Mouse (Mus musculus): Measurements from ENCODE around the gene Gys2. TPM values are rescaled to one million over a fixed set of nuclear protein-coding genes. Genes with fewer than 3 reads are reported as not detected.

Gene Gys2
- total and polyA plus RNA-seq, 2 experiments from 2014 or later = 0.76 TPM; not detected in 1

- Histone ChIP-seq H3K27me3 (ENCODE audit: control insufficient read depth, insufficient read depth, low read length) (no peaks in the 10 kb centered on the region), H3K4me3 (ENCODE audit: low read depth, low read length) (no peak overlapping the region), H3K36me3 (replicated peaks; ENCODE audit: control insufficient read depth, insufficient read depth, low read length) (no peaks in the 10 kb centered on the region), H3K4me2 (ENCODE audit: low read depth, low read length) (no peak overlapping the region), H3K9ac (replicated peaks; ENCODE audit: low read depth, low read length) (no peak overlapping the region), H3K4me1 (ENCODE audit: control insufficient read depth, insufficient read depth) (peaks cover 9% of the 10 kb centered on the region; the same call in 1 of the 2 replicates), H3K27ac (ENCODE audit: low read depth) (no peak overlapping the region), H3K9me3 (replicated peaks; ENCODE audit: control insufficient read depth, low read length) (no peaks in the 10 kb centered on the region)
- TF ChIP-seq EP300 (IDR thresholded peaks at IDR 0.05; ENCODE audit: low read depth) (no peak), CTCF (IDR thresholded peaks at IDR 0.05; ENCODE audit: low read depth) (no peak)
- ATAC-seq (ENCODE audit: insufficient read depth, low read depth) (no peak), DNase-seq (ENCODE audit: low spot score) (no peak)
- 40% methylated on average over 12 of the region's 12 CpGs for WGBS
Measured at GRCm38 (mm10) chr6:142511516-142512135, 38.7 kb upstream of the Gys2 start.

- peaks cover 8% of the 10 kb centered on the region for H3K36me3 ChIP-seq (replicated peaks; ENCODE audit: control insufficient read depth, insufficient read depth, low read length)
- H3K9me3 ChIP-seq (replicated peaks; ENCODE audit: control insufficient read depth, low read length) = no peaks in the 10 kb centered on the region
- ATAC-seq (ENCODE audit: insufficient read depth, low read depth) = no peak
- WGBS = 20% methylated on average over 4 of the region's 4 CpGs
- H3K4me1 ChIP-seq (ENCODE audit: control insufficient read depth, insufficient read depth) = peaks cover 16% of the 10 kb centered on the region
- no peak for TF ChIP-seq EP300 (IDR thresholded peaks at IDR 0.05; ENCODE audit: low read depth)
- no peak for TF ChIP-seq CTCF (IDR thresholded peaks at IDR 0.05; ENCODE audit: low read depth)
- peak; percentile 51 for DNase-seq (ENCODE audit: low spot score)
- H3K27me3 ChIP-seq (ENCODE audit: control insufficient read depth, insufficient read depth, low read length) = no peaks in the 10 kb centered on the region
- H3K9ac ChIP-seq (replicated peaks; ENCODE audit: low read depth, low read length) = peak overlapping the region; percentile 79; the same call in 1 of the 2 replicates
- peak overlapping the region; percentile 65 for H3K4me2 ChIP-seq (ENCODE audit: low read depth, low read length)
- peak overlapping the region; percentile 89 for H3K27ac ChIP-seq (ENCODE audit: low read depth)
- no peak overlapping the region for H3K4me3 ChIP-seq (ENCODE audit: low read depth, low read length)
Measured at GRCm38 (mm10) chr6:142508663-142509062, 35.8 kb upstream of the Gys2 start.

- WGBS = 2% methylated on average over 19 of the region's 19 CpGs
- peak; percentile 97 for DNase-seq (ENCODE audit: low spot score)
- peak; percentile 97 for ATAC-seq (ENCODE audit: insufficient read depth, low read depth)
Measured at GRCm38 (mm10) chr6:142507785-142508162, 34.9 kb upstream of the Gys2 start, which contains the start of gene Ldhb. Ldhb (minus strand) TSS chr6:142507957.

GRCm38 (mm10) chr6:142507033-142507784 is 34.3 kb upstream of the Gys2 start:
- peak overlapping the region; percentile 67 for H3K4me3 ChIP-seq (ENCODE audit: low read depth, low read length)
- peaks cover 16% of the 10 kb centered on the region for H3K4me1 ChIP-seq (ENCODE audit: control insufficient read depth, insufficient read depth)
- no peaks in the 10 kb centered on the region for H3K9me3 ChIP-seq (replicated peaks; ENCODE audit: control insufficient read depth, low read length)
- H3K9ac ChIP-seq (replicated peaks; ENCODE audit: low read depth, low read length) = peak overlapping the region; percentile 79
- peak overlapping the region; percentile 65 for H3K4me2 ChIP-seq (ENCODE audit: low read depth, low read length)
- TF ChIP-seq EP300 (IDR thresholded peaks at IDR 0.05; ENCODE audit: low read depth) (no peak), CTCF (IDR thresholded peaks at IDR 0.05; ENCODE audit: low read depth) (no peak)
- 2% methylated on average over 30 of the region's 30 CpGs for WGBS
- ATAC-seq (ENCODE audit: insufficient read depth, low read depth) (peak; percentile 30), DNase-seq (ENCODE audit: low spot score) (no peak)
- H3K36me3 ChIP-seq (replicated peaks; ENCODE audit: control insufficient read depth, insufficient read depth, low read length) = peaks cover 18% of the 10 kb centered on the region
- H3K27ac ChIP-seq (ENCODE audit: low read depth) = peak overlapping the region; percentile 89
- H3K27me3 ChIP-seq (ENCODE audit: control insufficient read depth, insufficient read depth, low read length) = no peaks in the 10 kb centered on the region

More at GRCm38 (mm10) chr6:142507785-142508162, 34.9 kb upstream of the Gys2 start, which contains the start of gene Ldhb:
- no peaks in the 10 kb centered on the region for H3K27me3 ChIP-seq (ENCODE audit: control insufficient read depth, insufficient read depth, low read length)
- H3K9me3 ChIP-seq (replicated peaks; ENCODE audit: control insufficient read depth, low read length) = no peaks in the 10 kb centered on the region
- H3K4me1 ChIP-seq (ENCODE audit: control insufficient read depth, insufficient read depth) = peaks cover 16% of the 10 kb centered on the region
- TF ChIP-seq CTCF (IDR thresholded peaks at IDR 0.05; ENCODE audit: low read depth) (no peak), EP300 (IDR thresholded peaks at IDR 0.05; ENCODE audit: low read depth) (no peak)
- peaks cover 12% of the 10 kb centered on the region for H3K36me3 ChIP-seq (replicated peaks; ENCODE audit: control insufficient read depth, insufficient read depth, low read length)
- H3K4me3 ChIP-seq (ENCODE audit: low read depth, low read length) = peak within 1 kb of the TSS; percentile 67
- peak within 1 kb of the TSS; percentile 65 for H3K4me2 ChIP-seq (ENCODE audit: low read depth, low read length)
- peak within 1 kb of the TSS; percentile 89 for H3K27ac ChIP-seq (ENCODE audit: low read depth)
- peak within 1 kb of the TSS; percentile 79 for H3K9ac ChIP-seq (replicated peaks; ENCODE audit: low read depth, low read length)

- peak overlapping the region; percentile 89 for H3K27ac ChIP-seq (ENCODE audit: low read depth)
- H3K27me3 ChIP-seq (ENCODE audit: control insufficient read depth, insufficient read depth, low read length) = no peaks in the 10 kb centered on the region
- peaks cover 25% of the 10 kb centered on the region for H3K36me3 ChIP-seq (replicated peaks; ENCODE audit: control insufficient read depth, insufficient read depth, low read length)
- H3K9me3 ChIP-seq (replicated peaks; ENCODE audit: control insufficient read depth, low read length) = no peaks in the 10 kb centered on the region
- 5% methylated on average over 10 of the region's 10 CpGs for WGBS
- DNase-seq (ENCODE audit: low spot score) = no peak
- ATAC-seq (ENCODE audit: insufficient read depth, low read depth) = no peak
- TF ChIP-seq CTCF (IDR thresholded peaks at IDR 0.05; ENCODE audit: low read depth) (no peak), EP300 (IDR thresholded peaks at IDR 0.05; ENCODE audit: low read depth) (no peak)
- H3K4me1 ChIP-seq (ENCODE audit: control insufficient read depth, insufficient read depth) = peaks cover 16% of the 10 kb centered on the region
- H3K4me3 ChIP-seq (ENCODE audit: low read depth, low read length) = peak overlapping the region; percentile 67
- H3K9ac ChIP-seq (replicated peaks; ENCODE audit: low read depth, low read length) = peak overlapping the region; percentile 79
- peak overlapping the region; percentile 65 for H3K4me2 ChIP-seq (ENCODE audit: low read depth, low read length)
Measured at GRCm38 (mm10) chr6:142506338-142507032, 33.6 kb upstream of the Gys2 start.
